ENCODE assay signal across 10 mouse cellular contexts in the genomic region with DNA sequence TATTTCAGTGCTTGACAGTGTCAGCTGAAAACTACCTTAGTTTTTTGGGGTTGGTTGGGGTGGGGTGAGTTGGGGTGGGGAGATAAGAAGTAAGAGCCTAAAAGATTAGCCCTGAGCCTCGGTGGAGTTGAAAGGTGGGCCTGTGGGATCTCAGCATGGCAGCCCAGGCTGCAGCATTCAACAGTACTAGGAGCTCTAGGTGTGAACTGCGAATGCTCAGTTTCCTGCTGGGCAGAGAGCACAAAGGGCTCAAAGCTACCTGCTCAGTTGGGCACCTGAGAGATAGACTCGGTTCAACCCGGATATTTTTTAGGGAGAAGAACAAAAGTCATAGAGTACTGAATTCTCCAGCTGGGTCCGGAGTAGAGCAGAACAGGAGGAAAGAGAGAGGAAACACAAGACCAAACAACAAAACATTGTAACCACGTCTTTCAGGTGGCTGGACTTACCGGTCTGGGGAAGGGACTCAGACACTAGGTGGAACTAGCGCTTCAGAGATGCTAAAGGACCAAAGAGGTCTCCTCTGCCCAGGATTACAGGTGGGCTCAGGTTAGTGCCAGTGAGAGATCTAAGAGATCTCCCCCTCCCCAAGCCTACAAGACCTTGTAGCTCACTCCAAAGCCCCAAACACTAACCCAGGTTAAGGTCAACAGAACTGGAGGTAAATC. TPM values are rescaled to one million over a fixed set of nuclear protein-coding genes. Genes with fewer than 3 reads are reported as not detected.
DNase-seq lines count a peak whose midpoint lies in the region; ATAC-seq lines count a peak whose summit lies in the region.
"Had no signal": no experiment of that assay in that cellular context is flagged by ENCODE, and none has a peak within 500 bp of the region (broad histone marks: within the 10 kb centered on the region; RNA-seq: fewer than 3 reads in every experiment).

No protein-coding gene starts in this region.

- H3K4me3 ChIP-seq in heart, embryonic 13.5 days, result peak overlapping the region; percentile 70
- H3K4me3 ChIP-seq in embryonic facial prominence, embryonic 14.5 days (ENCODE audit: low read depth, low read length), result peak overlapping the region; percentile 45; the same call in 1 of the 2 replicates
- peak overlapping the region; percentile 40 for H3K4me3 ChIP-seq in limb, embryonic 15.5 days

- no peak for DNase-seq in heart, adult 9 months (ENCODE audit: low spot score in 2 of 2)
- DNase-seq in ZHBTc4 (ENCODE audit: low read depth, low spot score), result peak; percentile 4
- DNase-seq in embryonic facial prominence, embryonic 14.5 days (ENCODE audit: low spot score), result no peak
- no peak for DNase-seq in testis, postnatal 10 days (ENCODE audit: low spot score)
- DNase-seq in gastrocnemius, adult 18-20 months (ENCODE audit: low spot score), result no peak
- no peak for DNase-seq in T-cell, adult 2 months (ENCODE audit: low spot score)

- peak overlapping the region; percentile 66 for H3K27ac ChIP-seq in heart, embryonic 13.5 days (replicated peaks)
- no peak overlapping the region for H3K27ac ChIP-seq in embryonic facial prominence, embryonic 14.5 days (replicated peaks; ENCODE audit: low read depth, low read length)
- H3K27ac ChIP-seq in limb, embryonic 15.5 days, result no peak overlapping the region

- peak overlapping the region; percentile 83 for H3K9ac ChIP-seq in heart, embryonic 13.5 days
- peak overlapping the region; percentile 53; the same call in 1 of the 2 replicates for H3K9ac ChIP-seq in embryonic facial prominence, embryonic 14.5 days (ENCODE audit: low read depth, low read length)
- H3K9ac ChIP-seq in limb, embryonic 15.5 days, result no peak overlapping the region

- peaks cover 4% of the 10 kb centered on the region; the same call in 1 of the 2 replicates for H3K4me1 ChIP-seq in heart, embryonic 13.5 days
- no peaks in the 10 kb centered on the region for H3K4me1 ChIP-seq in embryonic facial prominence, embryonic 14.5 days (ENCODE audit: control insufficient read depth, insufficient read depth, low read length)
- H3K4me1 ChIP-seq in limb, embryonic 15.5 days, result peaks cover 11% of the 10 kb centered on the region

- ATAC-seq in heart, embryonic 13.5 days (ENCODE audit: extremely low read depth, insufficient number of reproducible peaks, low FRiP score, low TSS enrichment), result no peak
- no peak for ATAC-seq in embryonic facial prominence, embryonic 14.5 days (ENCODE audit: low read depth)
- ATAC-seq in limb, embryonic 15.5 days (ENCODE audit: insufficient number of reproducible peaks, low FRiP score, low TSS enrichment, low read depth), result no peak

- H3K27me3 ChIP-seq in heart, embryonic 13.5 days (replicated peaks), result no peaks in the 10 kb centered on the region
- H3K27me3 ChIP-seq in embryonic facial prominence, embryonic 14.5 days (replicated peaks; ENCODE audit: control insufficient read depth, insufficient read depth, low read length), result peaks cover 5% of the 10 kb centered on the region; the same call in 1 of the 2 replicates
- peaks cover 13% of the 10 kb centered on the region; the same call in 1 of the 2 replicates for H3K27me3 ChIP-seq in limb, embryonic 15.5 days

- no peaks in the 10 kb centered on the region for H3K9me3 ChIP-seq in heart, embryonic 13.5 days
- H3K9me3 ChIP-seq in embryonic facial prominence, embryonic 14.5 days (ENCODE audit: control insufficient read depth, low read length), result no peaks in the 10 kb centered on the region
- H3K9me3 ChIP-seq in limb, embryonic 15.5 days, result no peaks in the 10 kb centered on the region

- H3K36me3 ChIP-seq in heart, embryonic 13.5 days, result no peaks in the 10 kb centered on the region
- H3K36me3 ChIP-seq in embryonic facial prominence, embryonic 14.5 days (ENCODE audit: control insufficient read depth, insufficient read depth, low read length), result no peaks in the 10 kb centered on the region
- no peaks in the 10 kb centered on the region for H3K36me3 ChIP-seq in limb, embryonic 15.5 days

- H3K4me2 ChIP-seq in heart, embryonic 13.5 days, result peak overlapping the region; percentile 79
- peak overlapping the region; percentile 84 for H3K4me2 ChIP-seq in embryonic facial prominence, embryonic 14.5 days (ENCODE audit: low read depth, low read length)
- H3K4me2 ChIP-seq in limb, embryonic 15.5 days, result peak overlapping the region; percentile 62; the same call in 1 of the 2 replicates

- 4% methylated on average over 8 of the region's 8 CpGs for whole genome bisulfite sequencing in heart, embryonic 13.5 days
- 17% methylated on average over 8 of the region's 8 CpGs for WGBS in embryonic facial prominence, embryonic 14.5 days
- WGBS in limb, embryonic 15.5 days, result 11% methylated on average over 8 of the region's 8 CpGs

RNA-seq across cellular contexts. Expression of gene Sphkap, which starts 1.0 kb away (rescaled TPM):
- polyA plus RNA-seq in heart, embryonic 13.5 days (2015; fragmentation: Nextera tagmentation; extraction: Ambion mirVana), result 11.6 and 12.0 TPM in 2 replicates
- polyA plus RNA-seq in embryonic facial prominence, embryonic 14.5 days (2014; fragmentation: Nextera tagmentation; extraction: Ambion mirVana), result 2.3 and 2.5 TPM in 2 replicates
- 1.4 and 2.2 TPM in 2 replicates for polyA plus RNA-seq in limb, embryonic 15.5 days (2015; fragmentation: Nextera tagmentation; extraction: Ambion mirVana)
- total RNA-seq in gastrocnemius, adult 18-20 months (2021), result under 1 TPM; 0.50 TPM
- total RNA-seq: liver, adult 2 months had no signal
- polyA plus RNA-seq: liver, adult 2 months; spleen, adult 2 months had no signal
